Mouse (Mus musculus) skeletal muscle tissue, adult 2 months (tissue): Measurements from ENCODE around the gene 1700008O03Rik.

Source experiments
- DNase-seq: peaks from one replicate; pipeline ENCODE4 v3.0.0-alpha.2; 2012; ENCODE audit warnings: low read depth, low spot score

The 1700008O03Rik gene

DNA sequence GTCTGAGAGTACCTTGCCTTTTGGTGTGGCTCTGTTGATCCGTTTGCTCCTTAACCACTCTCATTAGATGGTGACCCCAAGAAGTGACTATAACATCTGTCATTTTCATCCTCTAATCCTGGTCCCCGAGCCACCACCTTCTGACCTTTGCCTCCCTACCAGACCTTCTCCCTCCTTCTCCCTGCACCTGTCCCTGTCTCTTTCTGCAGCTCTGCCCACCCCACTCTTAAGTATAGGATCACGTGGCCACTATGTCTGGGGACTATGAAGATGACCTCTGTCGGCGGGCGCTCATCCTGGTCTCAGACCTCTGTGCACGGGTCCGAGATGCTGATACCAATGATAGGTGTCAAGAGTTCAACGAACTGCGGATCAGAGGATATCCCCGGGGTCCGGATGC is at the start of gene 1700008O03Rik:
Gene 1700008O03Rik, minus strand, starts transcription at position 101 of the 400 bp plus-strand sequence.
- DNase-seq = no peak

DNA sequence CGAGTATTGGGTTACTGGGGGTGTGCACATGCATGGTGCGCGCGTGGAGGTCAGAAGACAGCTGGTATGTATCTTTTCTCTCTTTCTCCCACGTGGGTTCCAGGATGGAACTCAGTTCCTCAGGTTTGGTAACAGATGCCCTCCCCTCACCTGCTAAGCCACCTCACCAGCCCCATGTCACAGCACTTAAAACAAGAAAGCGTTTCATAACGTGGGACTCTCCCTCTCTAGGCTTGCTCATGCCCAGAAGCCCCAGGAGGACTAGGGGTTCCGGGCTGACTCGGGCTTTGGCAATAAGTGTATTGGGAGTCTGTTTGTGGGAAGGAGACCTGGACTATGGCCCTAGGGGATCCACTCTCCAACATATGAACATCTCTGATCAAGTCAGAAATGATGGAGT is 48.5 kb upstream of the 1700008O03Rik start:
- DNase-seq = no peak

DNA sequence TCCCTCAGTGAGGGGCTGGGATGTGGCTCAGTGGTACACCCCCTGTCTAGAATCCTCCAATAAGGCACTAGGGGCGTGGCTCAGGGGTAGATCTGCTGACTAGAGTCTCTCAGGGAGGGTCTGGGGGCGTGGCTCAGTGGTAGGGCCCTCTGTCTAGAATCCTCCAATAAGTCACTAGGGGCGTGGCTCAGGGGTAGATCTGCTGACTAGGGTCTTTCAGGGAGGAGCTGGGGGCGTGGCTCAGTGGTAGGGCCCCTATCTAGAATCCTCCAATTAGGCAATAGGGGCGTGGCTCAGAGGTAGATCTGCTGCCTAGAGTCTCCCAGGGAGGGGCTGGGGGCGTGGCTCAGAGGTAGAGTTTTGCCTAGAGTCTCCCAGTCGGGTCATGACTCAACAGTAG is 47.8 kb upstream of the 1700008O03Rik start:
- no peak for DNase-seq

DNA sequence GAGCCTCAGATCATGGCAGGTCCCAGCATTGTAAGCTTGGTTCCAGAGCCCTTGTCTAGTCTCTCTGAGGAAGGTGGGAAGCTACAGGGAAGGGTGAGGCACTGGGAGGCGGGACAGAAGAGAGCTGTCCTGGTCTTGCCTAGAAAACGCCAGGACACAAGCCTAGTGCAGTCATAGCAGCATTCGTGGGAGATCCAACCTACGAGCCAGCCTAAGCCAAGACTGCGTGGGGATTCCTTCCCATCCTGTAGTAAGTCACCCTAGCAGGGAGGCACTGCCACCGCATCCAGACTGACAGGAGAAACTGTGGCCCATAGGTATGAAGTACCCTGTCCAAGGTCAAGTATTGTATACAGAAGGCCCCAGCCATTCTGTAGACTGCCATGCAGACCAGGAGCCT is 46.9 kb upstream of the 1700008O03Rik start:
- no peak for DNase-seq

DNA sequence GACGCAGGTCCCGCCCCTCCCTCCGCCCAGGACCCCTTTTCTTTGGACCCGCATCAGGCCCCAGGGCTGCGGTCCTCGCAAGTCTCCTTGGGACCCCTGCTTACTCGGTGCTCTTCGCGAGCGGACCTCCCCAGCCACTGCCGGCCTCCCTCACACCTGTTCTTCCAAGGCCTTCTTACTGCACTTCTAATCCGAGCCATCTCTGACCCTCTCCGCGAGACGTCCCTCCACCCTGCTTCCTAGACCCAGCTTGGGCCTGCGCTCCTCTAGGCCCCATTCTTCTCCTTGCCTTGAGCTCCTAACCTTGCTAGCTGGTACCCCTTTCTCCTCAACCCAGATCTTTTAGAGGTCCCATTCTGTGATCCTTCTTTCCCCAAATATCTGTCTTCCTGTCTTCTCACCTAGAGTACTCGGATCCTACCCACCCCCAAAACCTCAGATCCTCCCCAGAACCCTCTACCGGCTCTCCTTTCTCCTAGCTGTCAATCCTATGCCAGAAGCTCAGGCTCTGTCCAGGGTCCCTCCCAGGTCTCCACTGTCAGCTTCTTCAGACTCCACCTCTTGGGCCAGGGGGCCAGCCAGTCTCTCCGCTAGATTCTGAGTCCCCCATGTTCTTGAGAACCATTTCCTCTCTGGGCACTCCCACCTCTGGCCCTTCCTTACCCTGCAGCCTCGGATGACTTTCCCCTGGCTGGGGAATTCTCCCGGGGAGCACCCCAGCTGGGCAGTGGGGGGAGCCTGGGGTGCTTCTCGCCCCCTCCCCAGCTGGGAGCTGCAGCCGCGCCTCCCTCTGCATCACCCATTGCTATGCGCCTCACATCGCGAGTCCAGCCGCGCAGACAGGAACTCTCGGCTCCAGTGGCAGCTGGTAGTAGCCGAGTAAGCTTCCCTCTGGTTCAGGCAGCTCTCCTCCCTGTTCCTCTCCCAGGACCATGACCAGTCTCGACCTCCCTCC is 44.2 kb upstream of the 1700008O03Rik start:
- DNase-seq = no peak

DNA sequence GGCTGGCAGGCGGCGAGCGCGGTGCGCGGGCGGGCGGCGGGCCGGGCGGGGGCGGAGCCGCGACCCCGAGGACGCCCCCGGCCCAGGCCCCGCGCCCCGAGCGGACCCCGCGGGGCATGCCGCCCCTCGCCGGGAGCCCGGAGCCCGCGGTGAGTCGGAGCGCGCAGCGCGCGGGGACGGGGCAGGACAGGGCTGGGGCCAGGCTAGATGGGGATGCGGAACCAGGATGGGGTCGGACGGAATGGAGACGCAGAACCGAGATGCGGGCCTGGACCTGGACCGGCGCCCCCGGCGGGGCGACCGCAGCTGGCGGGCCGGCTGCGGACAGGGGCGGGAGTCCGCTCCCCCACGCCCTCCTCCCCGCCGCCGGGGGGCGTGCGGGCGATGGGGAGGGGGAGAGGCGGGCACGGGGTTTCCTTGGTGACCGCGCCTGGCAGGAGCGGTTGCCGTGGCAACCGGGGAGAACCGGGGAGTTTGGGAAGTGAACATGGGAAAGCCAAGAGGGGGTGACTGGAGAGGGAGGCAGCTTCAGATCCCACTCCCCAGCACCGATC is 43.4 kb upstream of the 1700008O03Rik start, which contains the start of gene Lrrc4b:
Gene Lrrc4b, plus strand, starts transcription at position 51 of the 554 bp plus-strand sequence.
- no peak for DNase-seq

DNA sequence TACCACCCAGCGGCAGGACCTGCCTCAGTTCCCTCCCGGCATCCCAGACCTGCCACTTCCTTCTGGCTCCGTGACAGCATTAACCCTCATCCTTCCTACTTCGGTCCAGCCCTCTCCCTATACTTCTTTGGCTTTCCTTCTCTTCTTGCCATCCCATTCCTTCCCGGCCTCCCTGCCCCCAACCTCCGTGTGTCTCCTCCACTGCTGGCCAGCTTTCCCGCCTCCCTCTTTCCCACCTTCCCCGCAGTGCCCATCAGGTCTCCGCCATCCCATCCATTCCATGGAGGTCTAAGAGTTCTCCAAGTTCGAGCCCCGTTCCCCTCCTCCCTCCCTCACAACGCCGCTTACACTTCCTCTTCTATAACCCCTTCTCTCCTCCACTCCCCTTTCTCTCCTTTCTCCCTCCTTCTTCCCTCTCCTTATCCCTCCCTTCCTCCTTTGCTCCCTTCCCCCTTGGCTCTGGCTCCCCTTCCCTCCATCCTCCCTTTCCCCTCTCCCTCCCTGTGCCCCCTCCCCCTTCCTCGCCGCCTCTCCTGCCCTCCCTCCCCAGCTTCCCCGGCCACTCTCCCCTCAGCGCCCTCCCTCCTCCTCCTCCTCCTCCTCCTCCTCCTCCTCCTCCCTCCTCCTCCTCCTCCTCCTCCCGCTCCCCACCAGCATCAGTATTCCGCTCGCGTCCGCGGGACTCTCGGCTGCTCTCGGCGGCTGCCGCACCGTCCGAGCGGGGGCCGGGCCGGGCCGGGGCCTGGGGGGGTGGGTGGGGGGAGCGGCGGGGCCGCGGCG is 42.7 kb upstream of the 1700008O03Rik start:
- no peak for DNase-seq

DNA sequence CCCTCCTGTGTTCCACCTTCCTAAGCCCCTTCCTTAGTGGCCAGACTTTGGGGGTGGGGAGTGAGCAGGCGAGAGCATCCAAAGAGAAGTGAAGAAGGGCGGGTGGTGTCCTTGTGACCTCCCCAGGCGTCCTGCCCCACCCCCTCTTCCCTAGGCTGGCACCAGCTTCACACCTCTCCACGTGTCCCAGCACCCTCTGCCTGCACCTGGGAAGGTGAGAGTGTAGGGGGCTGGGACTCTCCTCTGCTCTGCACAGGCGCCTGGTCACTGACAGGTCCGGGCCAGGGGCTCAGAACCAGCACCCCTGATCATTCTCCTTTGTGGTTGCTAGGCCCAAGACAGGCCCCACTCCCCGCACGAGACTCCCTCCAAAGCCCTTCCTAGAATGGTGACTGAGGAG is 42.0 kb upstream of the 1700008O03Rik start:
- no peak for DNase-seq

DNA sequence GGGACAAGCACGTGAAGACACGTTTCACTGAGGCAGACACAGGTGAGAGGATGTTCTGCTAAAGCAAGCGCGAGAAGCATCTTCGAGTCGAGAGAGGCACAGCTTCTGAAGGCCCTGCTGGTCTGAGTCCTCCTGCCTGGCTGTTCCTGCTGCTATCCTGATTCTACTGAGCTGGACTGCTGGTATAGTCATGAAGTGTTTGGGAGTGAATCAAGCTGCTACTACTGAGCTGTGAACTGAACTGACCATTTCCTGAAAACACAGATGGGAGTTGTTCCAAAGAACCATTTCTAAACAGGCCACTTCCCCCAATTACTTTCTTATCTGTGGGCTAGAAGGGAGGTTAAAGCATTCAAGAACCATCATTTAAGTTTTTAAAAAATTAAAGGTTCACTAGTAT is 27.7 kb upstream of the 1700008O03Rik start:
- DNase-seq = no peak

DNA sequence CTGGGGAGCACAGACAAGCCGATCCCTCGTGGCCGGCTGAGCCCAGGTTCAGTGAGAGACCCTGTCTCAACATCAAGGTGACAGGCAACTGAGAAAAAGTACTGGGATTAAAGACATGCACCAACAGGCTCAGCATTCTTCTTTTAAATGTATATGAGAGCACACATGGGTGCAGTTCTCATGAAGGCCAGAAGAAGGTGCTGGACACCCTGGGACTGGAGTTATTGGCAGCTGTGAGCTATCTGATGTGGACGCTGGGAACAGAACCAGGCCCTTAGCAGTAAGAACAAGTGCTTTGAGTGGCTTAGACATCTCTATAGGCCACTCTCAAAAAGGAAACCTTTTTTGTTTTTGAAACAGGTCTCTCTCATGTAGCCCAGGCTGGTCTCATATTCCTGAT is 25.5 kb upstream of the 1700008O03Rik start:
- no peak for DNase-seq

DNA sequence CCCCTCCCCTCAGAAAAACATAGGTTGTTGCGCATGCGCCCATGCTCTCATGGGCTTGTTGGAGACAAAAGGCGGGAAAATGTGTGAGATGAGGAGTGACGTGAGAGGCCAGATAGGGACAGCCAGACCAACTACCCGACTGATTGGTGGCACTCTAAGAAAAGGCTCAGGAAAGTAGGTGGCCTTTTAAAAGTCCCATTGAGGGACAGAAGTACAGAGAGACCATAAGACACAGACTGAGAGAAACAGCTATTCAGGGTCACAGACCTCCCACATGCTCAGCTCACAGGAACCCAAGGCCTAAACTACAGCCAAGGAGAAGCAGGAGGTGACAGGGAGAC is 20.4 kb upstream of the 1700008O03Rik start:
- no peak for DNase-seq

DNA sequence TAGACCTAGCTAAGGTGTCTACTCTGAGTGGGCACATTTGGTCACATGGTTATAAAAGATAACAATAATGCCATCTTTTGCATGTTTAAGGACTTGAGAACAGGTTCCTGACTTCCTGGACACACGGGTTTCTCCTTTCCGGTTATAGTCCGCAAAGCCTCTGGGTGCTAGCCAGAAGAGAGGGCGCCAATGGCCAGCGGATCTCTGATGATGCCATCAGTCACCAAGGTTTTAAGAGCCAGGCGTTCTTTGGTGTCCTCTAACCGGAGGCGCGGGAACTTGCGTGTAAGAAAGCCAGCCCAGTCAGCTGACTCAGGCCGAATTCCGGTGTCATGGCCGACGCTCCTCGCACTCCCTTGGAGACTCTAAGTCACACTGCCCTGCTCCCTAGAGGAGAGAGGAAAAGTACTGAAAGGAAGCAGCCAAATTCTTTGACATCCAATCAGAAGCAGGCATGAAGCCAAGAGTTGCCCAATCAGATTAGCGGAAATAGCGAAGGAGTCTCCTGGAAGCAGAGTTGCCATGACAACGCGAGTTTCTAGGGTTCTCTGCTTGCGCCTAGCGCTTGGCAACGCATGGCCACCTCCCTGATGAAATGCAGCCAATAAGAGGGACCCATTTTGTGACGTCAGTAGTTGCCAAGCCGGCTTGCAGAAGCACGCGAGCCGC is 19.9 kb upstream of the 1700008O03Rik start:
- DNase-seq = peak; percentile 92

DNA sequence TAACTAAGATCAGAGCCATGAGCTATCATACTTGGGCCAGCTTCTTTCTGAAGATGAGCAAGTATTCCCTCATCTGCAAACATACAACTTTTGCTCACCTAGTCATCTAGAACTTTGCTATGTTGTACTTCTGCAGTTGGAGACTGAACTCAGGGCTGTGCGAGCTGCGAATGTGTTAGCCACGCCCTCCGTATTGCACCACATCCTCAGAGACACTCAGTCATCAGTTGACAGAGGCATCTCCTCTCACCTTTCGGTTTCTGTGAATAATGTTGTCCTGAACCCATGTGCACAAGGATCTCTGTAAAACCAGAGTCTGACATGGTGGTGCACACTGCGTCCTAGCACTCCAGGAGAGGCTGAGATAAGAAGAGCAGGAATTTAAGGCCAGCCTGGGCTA is 16.1 kb upstream of the 1700008O03Rik start:
- no peak for DNase-seq

DNA sequence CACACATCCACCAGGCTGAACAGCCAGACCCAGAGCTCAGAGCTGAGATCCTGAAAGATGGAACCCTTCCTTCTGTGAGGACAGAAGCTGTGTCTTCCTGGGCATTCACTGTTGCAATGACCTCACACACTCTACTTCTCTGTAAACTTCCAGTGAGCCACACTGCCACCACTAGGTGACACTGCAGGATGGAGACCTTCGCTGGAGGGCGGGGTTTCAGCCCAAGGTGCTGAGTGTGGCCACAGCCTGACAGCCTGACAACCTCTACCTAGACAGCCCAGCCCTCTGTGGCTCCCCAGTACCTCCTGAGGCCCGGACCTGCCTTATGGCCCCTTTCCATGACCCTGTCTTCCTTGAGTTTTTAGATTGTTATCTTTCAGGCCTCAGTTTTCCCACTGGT is 12.9 kb upstream of the 1700008O03Rik start:
- DNase-seq = no peak

DNA sequence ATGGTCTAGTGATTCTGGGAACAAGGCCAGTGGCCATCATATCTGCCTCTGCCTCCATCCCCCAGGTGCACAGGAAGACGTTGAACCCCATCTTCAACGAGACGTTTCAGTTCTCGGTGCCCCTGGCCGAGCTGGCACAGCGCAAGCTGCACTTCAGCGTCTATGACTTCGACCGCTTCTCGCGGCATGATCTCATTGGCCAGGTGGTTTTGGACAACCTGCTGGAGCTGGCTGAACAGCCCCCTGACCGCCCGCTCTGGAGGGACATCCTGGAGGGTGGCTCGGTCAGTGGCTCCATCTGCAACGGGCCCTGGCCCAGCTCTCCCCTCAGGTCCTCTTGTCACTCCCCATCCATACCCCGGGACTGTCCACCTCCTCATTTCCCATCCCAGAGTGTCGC is 7.7 kb upstream of the 1700008O03Rik start:
- DNase-seq = no peak

DNA sequence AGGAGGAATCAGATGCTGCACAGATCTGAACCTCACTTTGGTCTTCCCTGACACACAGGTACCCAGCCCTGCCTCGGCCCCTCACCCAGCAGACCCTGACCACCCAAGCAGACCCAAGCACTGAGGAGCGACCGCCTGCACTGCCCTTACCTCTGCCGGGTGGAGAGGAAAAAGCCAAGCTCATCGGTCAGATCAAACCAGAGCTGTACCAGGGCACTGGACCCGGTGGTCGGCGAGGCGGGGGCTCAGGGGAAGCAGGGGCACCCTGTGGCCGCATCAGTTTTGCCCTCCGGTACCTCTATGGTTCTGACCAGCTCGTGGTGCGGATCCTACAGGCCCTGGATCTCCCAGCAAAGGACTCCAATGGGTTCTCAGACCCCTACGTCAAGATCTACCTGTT is 6.7 kb upstream of the 1700008O03Rik start:
- no peak for DNase-seq

DNA sequence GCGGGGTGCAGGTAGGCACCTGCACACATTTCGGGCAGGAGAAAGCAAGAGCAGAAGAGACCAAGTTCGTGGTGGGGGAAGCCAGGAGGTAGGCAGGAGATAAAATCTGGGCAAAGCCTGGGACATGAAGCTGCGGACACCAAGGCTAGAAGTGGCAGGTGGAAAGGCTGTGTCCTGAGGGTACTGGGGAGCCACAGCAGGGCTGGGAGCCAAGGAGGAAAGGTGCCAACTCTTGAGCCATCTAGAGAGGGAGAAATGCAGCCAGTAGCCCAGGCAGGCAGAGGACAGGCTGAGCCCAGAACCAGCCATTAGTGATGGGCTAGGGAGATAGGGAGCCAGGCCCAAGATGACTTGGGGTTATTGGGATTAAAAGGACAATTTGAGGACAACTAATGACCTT is 6.2 kb upstream of the 1700008O03Rik start:
- DNase-seq = no peak

DNA sequence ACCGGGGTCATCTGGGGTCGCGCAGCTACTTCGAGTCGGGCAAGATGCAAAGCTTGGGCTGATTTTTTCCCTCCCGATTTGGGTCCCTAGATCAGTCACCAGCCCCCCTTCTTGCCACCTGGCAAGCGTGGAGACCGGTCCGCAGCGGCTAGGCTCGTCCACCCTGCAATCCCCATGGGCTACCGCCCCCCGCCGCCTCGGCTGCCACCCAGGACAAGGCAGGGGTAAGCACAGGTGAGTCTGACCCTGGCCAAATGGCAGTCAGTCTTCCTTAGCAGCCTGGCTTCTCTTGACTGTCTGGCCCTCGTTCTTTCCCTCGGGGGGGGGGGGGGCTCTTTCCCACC is 932 bp downstream of the 1700008O03Rik start:
- no peak for DNase-seq

DNA sequence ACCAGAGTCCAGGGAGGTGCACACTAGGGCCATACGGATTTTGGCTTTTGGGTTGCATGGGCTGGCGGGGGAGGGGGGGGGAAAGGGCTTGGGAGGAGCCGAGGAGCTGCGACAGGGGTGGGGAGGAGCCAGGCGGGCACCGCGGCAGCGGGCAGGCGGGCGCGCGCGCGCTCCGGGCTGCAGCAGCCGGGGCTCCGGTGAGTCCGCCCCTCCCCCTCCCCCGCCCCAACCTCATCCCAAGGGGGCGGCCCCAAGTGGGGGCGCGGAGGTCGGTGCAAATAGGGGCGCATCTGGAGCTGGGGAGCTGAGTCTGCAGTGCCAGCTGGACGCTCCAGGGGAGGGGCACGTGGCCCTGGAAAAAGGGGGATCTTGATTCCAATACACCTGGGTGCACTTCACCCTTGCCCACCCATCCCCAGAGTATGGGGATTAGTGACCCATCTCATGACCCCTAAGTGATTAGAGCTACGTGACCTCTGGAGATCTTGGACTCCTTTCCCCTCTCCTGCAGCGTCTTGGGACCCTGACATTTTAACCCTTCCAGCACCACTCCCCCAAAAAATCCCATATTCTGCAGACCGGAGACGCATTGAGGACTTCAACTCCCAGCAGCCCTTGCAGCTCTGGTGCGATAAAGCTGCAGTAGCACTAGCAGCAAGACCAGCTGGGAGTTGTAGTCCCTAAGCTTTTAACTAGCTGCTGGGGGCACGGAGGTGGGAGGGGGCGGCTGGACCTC is 1.5 kb downstream of the 1700008O03Rik start, which contains the start of gene Syt3:
Gene Syt3, plus strand, starts transcription at position 123 of the 736 bp plus-strand sequence.
- DNase-seq = peak; percentile 45

DNA sequence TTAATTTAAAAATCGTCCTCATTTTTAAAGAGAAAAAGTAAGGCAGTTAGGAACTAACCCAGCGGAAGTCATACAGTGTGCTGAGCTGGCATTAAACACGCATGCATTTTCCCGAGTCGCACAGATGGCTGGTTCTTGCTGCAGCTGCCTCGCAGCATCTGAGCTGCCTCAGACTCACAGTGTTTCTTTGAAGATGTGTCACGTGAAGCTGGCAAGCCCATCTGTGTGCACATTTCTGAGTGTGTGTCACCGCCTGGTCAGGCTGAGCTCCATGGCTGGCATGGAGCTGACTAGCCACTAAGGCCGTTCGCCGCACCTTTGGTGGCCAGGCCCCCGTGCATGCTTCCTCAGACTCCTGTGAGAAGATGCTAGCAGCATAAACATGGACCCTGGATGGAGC is 3.1 kb downstream of the 1700008O03Rik start:
- DNase-seq = no peak

DNA sequence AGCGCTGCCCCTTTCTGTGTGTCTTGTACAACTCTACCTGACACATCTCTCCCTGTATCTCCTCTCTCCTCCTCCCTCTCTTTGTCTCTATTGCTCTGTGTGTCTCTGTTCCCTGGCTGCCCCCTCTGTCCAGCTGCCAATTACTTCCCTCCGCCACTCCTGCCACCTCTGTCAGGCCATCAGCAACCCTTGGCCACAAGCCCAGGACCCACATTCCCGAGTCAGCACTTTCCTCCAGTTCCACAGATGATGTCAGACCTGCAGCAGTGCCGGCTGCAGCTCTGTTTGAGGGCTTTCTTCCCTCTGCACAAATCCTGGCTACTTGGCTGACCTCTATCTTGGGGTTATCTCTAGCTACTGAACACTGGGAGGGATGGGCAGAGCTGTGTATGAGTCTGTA is 7.3 kb downstream of the 1700008O03Rik start:
- no peak for DNase-seq
